Comparison of ENCODE assay signal across 20 mouse cellular contexts in the genomic region with DNA sequence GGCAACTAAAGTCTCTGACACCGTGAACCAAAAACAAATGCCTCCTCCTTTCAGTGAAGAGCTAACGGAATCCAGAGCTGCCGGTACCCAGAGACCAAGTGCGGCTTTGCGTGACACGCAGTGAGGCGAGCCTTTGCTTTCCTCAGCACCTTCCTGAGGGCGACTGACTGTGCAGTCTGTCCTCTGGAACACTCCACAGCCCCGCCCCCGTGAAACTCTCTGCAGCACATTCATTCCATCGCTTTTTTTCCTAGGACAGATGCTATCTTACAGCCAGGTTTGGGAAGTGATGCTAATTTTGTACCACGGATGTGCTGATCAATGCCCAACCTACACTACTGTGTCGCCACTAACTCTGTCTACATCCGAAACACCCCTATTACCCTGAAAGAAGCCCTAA.
"Had no signal": no experiment of that assay in that cellular context is flagged by ENCODE, and none has a peak within 500 bp of the region (broad histone marks: within the 10 kb centered on the region; RNA-seq: fewer than 3 reads in every experiment).

No protein-coding gene starts in this region.

- H3K4me1 ChIP-seq: limb, embryonic 10.5 days; limb, embryonic 13.5 days; neural tube, embryonic 15.5 days; stomach, embryonic 15.5 days had no signal

- H3K9me3 ChIP-seq: limb, embryonic 10.5 days; limb, embryonic 13.5 days; liver, embryonic 12.5 days; liver, embryonic 15.5 days; lung, embryonic 15.5 days; megakaryocyte, embryonic 14.5 days; midbrain, embryonic 10.5 days; neural tube, embryonic 12.5 days; neural tube, embryonic 15.5 days; stomach, embryonic 15.5 days had no signal

- H3K9ac ChIP-seq: limb, embryonic 13.5 days; liver, embryonic 12.5 days; liver, embryonic 15.5 days; lung, embryonic 15.5 days; neural tube, embryonic 12.5 days; neural tube, embryonic 15.5 days; stomach, embryonic 15.5 days had no signal

- H3K4me3 ChIP-seq: limb, embryonic 10.5 days; limb, embryonic 13.5 days; liver, embryonic 12.5 days; liver, embryonic 15.5 days; lung, embryonic 15.5 days; megakaryocyte, embryonic 14.5 days; midbrain, embryonic 10.5 days; neural tube, embryonic 12.5 days; neural tube, embryonic 15.5 days; stomach, embryonic 15.5 days had no signal

- ATAC-seq: intestine, postnatal 0 days; liver, embryonic 12.5 days had no signal

- H3K27ac ChIP-seq: limb, embryonic 10.5 days; limb, embryonic 13.5 days; liver, embryonic 12.5 days; liver, embryonic 15.5 days; lung, embryonic 15.5 days; midbrain, embryonic 10.5 days; neural tube, embryonic 12.5 days; neural tube, embryonic 15.5 days; stomach, embryonic 15.5 days had no signal

- DNase-seq: liver; lung, adult 18-20 months; lung, postnatal 10 days; lung, postnatal 36 days; midbrain, embryonic 14.5 days; retina, postnatal 1 day; right cerebral cortex, postnatal 25 days; spleen, adult 18-20 months; thymus, postnatal 25 days had no signal

- H3K4me2 ChIP-seq: limb, embryonic 13.5 days; liver, embryonic 12.5 days; liver, embryonic 15.5 days; lung, embryonic 15.5 days; neural tube, embryonic 12.5 days; neural tube, embryonic 15.5 days; stomach, embryonic 15.5 days had no signal

- H3K27me3 ChIP-seq: limb, embryonic 13.5 days; liver, embryonic 12.5 days; liver, embryonic 15.5 days; lung, embryonic 15.5 days; megakaryocyte, embryonic 14.5 days; neural tube, embryonic 12.5 days; neural tube, embryonic 15.5 days; stomach, embryonic 15.5 days had no signal
